Mouse (Mus musculus) ES-Bruce4 (cell line): ENCODE measurements around the gene Rnf224. TPM values are rescaled to one million over a fixed set of nuclear protein-coding genes. Genes with fewer than 3 reads are reported as not detected.
A peak's percentile ranks its signal among the peaks of the same experiment; 100 is the strongest.

Experiments
- H3K27ac ChIP-seq: 2 replicates; pipeline ENCODE4 v1.5.1; 2012; ENCODE audit warnings: low read length, inconsistent platforms; ENCODE audit not compliant: insufficient read depth
- H3K27me3 ChIP-seq: 2 replicates; pipeline ENCODE4 v1.6.1; 2012; ENCODE audit warnings: mild to moderate bottlenecking, low read length, inconsistent platforms; ENCODE audit not compliant: control insufficient read depth, poor library complexity, insufficient read depth, severe bottlenecking
- H3K36me3 ChIP-seq: 2 replicates; pipeline ENCODE4 v1.6.1; 2012; ENCODE audit warnings: inconsistent platforms, mild to moderate bottlenecking, low read length, moderate library complexity; ENCODE audit not compliant: control insufficient read depth, poor library complexity, insufficient read depth, severe bottlenecking
- H3K4me1 ChIP-seq: one replicate; pipeline ENCODE4 v1.8.1; 2011; ENCODE audit warnings: low read length; ENCODE audit not compliant: control insufficient read depth, insufficient read depth
- H3K4me3 ChIP-seq: 2 replicates; pipeline ENCODE4 v1.5.1; 2011; ENCODE audit warnings: low read depth, mild to moderate bottlenecking, low read length
- H3K9ac ChIP-seq: 2 replicates; pipeline ENCODE4 v1.6.1; 2012; ENCODE audit warnings: low read depth, mild to moderate bottlenecking, inconsistent platforms; ENCODE audit not compliant: poor library complexity, severe bottlenecking
- H3K9me3 ChIP-seq: replicated peaks from 2 replicates; pipeline ENCODE4 v1.6.1; 2012; ENCODE audit warnings: mild to moderate bottlenecking, low read length, inconsistent platforms; ENCODE audit not compliant: control insufficient read depth, poor library complexity, insufficient read depth, severe bottlenecking
- CTCF ChIP-seq: IDR thresholded peaks from one replicate; pipeline ENCODE4 v1.8.1; 2011; ENCODE audit warnings: low read depth, low read length
- EP300 ChIP-seq: IDR thresholded peaks from 2 replicates; pipeline ENCODE4 v1.6.1; 2011; ENCODE audit warnings: low read depth, low read length; ENCODE audit not compliant: insufficient read depth
- POLR2A ChIP-seq: IDR thresholded peaks from one replicate; pipeline ENCODE4 v1.8.1; 2011; ENCODE audit warnings: low read length; ENCODE audit not compliant: insufficient read depth
- polyA plus RNA-seq: library from polyadenylated mRNA; stranded (reverse); fragments of >200 nt; gene quantifications from 2 replicates; pipeline ENCODE4 v1.2.4, GENCODE M21; 2011; ENCODE audit warnings: low read depth; ENCODE audit not compliant: missing spikeins, insufficient read depth, insufficient read length

Gene Rnf224
- polyA plus RNA-seq, 1 experiment, result not detected

GRCm38 (mm10) chr2:25187841-25188240 is 48.7 kb downstream of the Rnf224 start:
- TF ChIP-seq POLR2A, result no peak
- no peak for TF ChIP-seq EP300
- TF ChIP-seq CTCF, result no peak
- Histone ChIP-seq H3K9ac (no peak overlapping the region), H3K4me3 (no peak overlapping the region), H3K4me1 (peaks cover 2% of the 10 kb centered on the region), H3K27ac (no peak overlapping the region), H3K27me3 (no peaks in the 10 kb centered on the region), H3K9me3 (no peaks in the 10 kb centered on the region), H3K36me3 (no peaks in the 10 kb centered on the region)

DNA sequence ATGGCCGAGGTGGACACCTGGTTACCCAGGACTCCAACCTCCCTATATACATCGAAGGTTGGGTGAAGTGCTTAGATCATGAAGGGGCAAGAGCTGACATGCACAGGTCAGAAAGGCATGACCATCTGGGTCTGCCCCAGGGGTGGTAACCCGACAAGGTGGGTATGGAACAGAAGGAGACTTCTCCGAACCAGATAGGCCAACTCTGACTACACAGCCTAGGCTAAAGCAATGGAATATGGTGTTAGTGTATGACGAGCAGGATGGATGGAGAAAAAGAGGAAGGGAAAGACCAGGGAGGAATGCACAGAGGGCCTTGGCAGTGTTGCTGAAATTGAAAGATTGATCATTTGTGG is 50.0 kb downstream of the Rnf224 start:
- no peak for TF ChIP-seq POLR2A
- no peak for TF ChIP-seq CTCF
- no peak for TF ChIP-seq EP300
- Histone ChIP-seq H3K36me3 (no peaks in the 10 kb centered on the region), H3K4me3 (no peak overlapping the region), H3K27ac (no peak overlapping the region), H3K4me1 (peaks cover 3% of the 10 kb centered on the region), H3K27me3 (no peaks in the 10 kb centered on the region), H3K9me3 (no peaks in the 10 kb centered on the region), H3K9ac (no peak overlapping the region)

DNA sequence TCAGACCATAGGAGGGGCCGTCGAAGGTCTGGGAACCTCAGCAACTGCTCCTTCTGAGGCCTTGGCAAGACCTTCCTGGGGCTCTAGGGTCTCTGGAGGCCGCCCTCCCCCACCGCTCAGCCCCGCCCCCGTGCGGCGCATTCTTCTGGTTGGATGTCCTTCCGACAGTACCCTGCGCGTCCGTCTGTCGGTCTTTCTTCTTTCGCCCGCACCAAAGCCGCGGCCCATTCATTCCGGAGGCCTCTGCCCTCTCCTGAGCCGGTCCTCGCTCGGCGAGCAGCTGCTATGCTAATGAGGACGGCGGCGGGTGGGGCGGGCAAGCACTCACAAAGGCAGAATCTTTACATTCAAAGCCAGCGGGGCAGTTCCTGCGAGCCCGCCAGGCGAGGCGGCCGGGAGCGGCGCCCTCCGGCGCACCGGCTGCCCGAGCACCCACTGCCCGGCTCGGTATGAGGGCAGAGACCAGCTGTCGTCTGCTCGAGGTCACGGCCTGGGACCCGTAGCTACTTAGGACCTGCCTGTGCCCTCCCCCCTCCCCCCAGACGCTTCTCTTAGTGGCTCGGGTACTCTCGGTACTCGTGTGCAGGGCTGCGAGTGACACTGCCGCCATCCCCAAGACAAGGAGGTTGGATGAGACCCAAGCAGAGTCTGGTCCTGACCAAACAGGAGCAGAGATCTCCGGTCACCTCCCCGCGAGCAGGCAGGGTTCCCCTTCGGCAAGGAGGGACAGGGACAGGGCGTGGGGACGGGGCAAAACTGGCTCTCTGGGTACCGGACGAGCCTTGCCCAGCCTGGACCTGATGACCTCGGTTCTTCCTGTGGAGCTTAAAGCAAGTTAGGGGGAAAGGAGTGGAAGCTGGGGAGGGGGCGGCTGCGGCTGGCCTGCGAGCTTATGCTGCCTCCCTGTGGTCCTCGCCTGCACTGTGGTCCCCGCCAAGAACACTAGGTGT is 50.7 kb downstream of the Rnf224 start:
- peak overlapping the region; percentile 6; the same call in 1 of the 2 replicates for H3K27ac ChIP-seq
- H3K4me1 ChIP-seq, result peaks cover 3% of the 10 kb centered on the region
- TF ChIP-seq EP300, result no peak; the same call in 1 of the 2 replicates
- TF ChIP-seq CTCF, result peak; percentile 83
- no peaks in the 10 kb centered on the region for H3K36me3 ChIP-seq
- H3K9me3 ChIP-seq, result no peaks in the 10 kb centered on the region
- H3K9ac ChIP-seq, result peak overlapping the region; percentile 45
- H3K4me3 ChIP-seq, result peak overlapping the region; percentile 72
- H3K27me3 ChIP-seq, result no peaks in the 10 kb centered on the region

GRCm38 (mm10) chr2:25184496-25184895 is 52.1 kb downstream of the Rnf224 start:
- H3K27me3 ChIP-seq, result no peaks in the 10 kb centered on the region
- H3K36me3 ChIP-seq, result no peaks in the 10 kb centered on the region
- no peak overlapping the region for H3K9ac ChIP-seq
- no peak for TF ChIP-seq CTCF
- no peak for TF ChIP-seq EP300
- TF ChIP-seq POLR2A, result no peak
- no peak overlapping the region for H3K4me3 ChIP-seq
- no peaks in the 10 kb centered on the region for H3K9me3 ChIP-seq
- H3K4me1 ChIP-seq, result peaks cover 3% of the 10 kb centered on the region
- H3K27ac ChIP-seq, result no peak overlapping the region

Other genes starting within 250 kb of the Rnf224 start
- 11.3 and 14.9 TPM in 2 replicates for gene Nsmf, start 182.4 kb downstream of the Rnf224 start, polyA plus RNA-seq
- not detected in 2 replicates for gene Entpd8, start 156.5 kb downstream of the Rnf224 start, polyA plus RNA-seq
- gene Noxa1, start 141.6 kb downstream of the Rnf224 start, polyA plus RNA-seq, result not detected in 2 replicates
- gene Nrarp, start 56.0 kb downstream of the Rnf224 start, polyA plus RNA-seq, result 9.8 and 10.2 TPM in 2 replicates
- 4.5 and 6.9 TPM in 2 replicates for gene Tor4a, start 39.9 kb downstream of the Rnf224 start, polyA plus RNA-seq
- gene Nelfb, start 25.3 kb downstream of the Rnf224 start, polyA plus RNA-seq, result 36.1 and 41.0 TPM in 2 replicates
- gene Stpg3, start 22.1 kb downstream of the Rnf224 start, polyA plus RNA-seq, result not detected in 2 replicates
- gene Fam166a, start 18.0 kb downstream of the Rnf224 start, polyA plus RNA-seq, result 1.8 TPM in 1 of 2 replicates, not detected in the other
- 605 and 629 TPM in 2 replicates for gene Tubb4b, start 12.1 kb downstream of the Rnf224 start, polyA plus RNA-seq
- gene Slc34a3, start 2.4 kb downstream of the Rnf224 start, polyA plus RNA-seq, result 1.0 and 1.1 TPM in 2 replicates
- 7.3 and 11.3 TPM in 2 replicates for gene Rnf208, start 5.5 kb upstream of the Rnf224 start, polyA plus RNA-seq
- not detected in 2 replicates for gene Cysrt1, start 5.7 kb upstream of the Rnf224 start, polyA plus RNA-seq
- not detected in 2 replicates for gene AL732309.1, start 10.1 kb upstream of the Rnf224 start, polyA plus RNA-seq
- 7.6 and 7.7 TPM in 2 replicates for gene Tmem203, start 18.7 kb upstream of the Rnf224 start, polyA plus RNA-seq
- gene Tprn, start 25.8 kb upstream of the Rnf224 start, polyA plus RNA-seq, result 12.3 and 16.9 TPM in 2 replicates
- gene Ssna1, start 35.7 kb upstream of the Rnf224 start, polyA plus RNA-seq, result 47.4 and 49.1 TPM in 2 replicates
- 72.4 and 76.0 TPM in 2 replicates for gene Anapc2, start 35.7 kb upstream of the Rnf224 start, polyA plus RNA-seq
- gene Tmem210, start 51.4 kb upstream of the Rnf224 start, polyA plus RNA-seq, result not detected in 2 replicates
- not detected in 2 replicates for gene Lrrc26, start 53.1 kb upstream of the Rnf224 start, polyA plus RNA-seq
- gene Grin1, start 82.4 kb upstream of the Rnf224 start, polyA plus RNA-seq, result 2.7 and 4.2 TPM in 2 replicates
- 45.6 and 57.3 TPM in 2 replicates for gene Man1b1, start 95.6 kb upstream of the Rnf224 start, polyA plus RNA-seq
- gene Dpp7, start 119.6 kb upstream of the Rnf224 start, polyA plus RNA-seq, result 27.8 and 29.4 TPM in 2 replicates
- gene Uap1l1, start 128.9 kb upstream of the Rnf224 start, polyA plus RNA-seq, result 49.8 and 51.1 TPM in 2 replicates
- 19.2 and 22.4 TPM in 2 replicates for gene Sapcd2, start 135.5 kb upstream of the Rnf224 start, polyA plus RNA-seq
- gene Entpd2, start 159.1 kb upstream of the Rnf224 start, polyA plus RNA-seq, result 4.2 and 5.6 TPM in 2 replicates
- 29.7 and 40.9 TPM in 2 replicates for gene Npdc1, start 162.6 kb upstream of the Rnf224 start, polyA plus RNA-seq
- not detected in 2 replicates for gene Fut7, start 186.5 kb upstream of the Rnf224 start, polyA plus RNA-seq
- gene Abca2, start 191.9 kb upstream of the Rnf224 start, polyA plus RNA-seq, result 14.0 and 14.2 TPM in 2 replicates
- gene Clic3, start 220.1 kb upstream of the Rnf224 start, polyA plus RNA-seq, result not detected in 2 replicates
- 3.7 and 5.7 TPM in 2 replicates for gene Paxx, start 224.3 kb upstream of the Rnf224 start, polyA plus RNA-seq
- 0.57 TPM in 1 of 2 replicates, not detected in the other for gene Ptgds, start 233.3 kb upstream of the Rnf224 start, polyA plus RNA-seq